Mouse (Mus musculus) large intestine, adult 2 months (tissue): ENCODE measurements at regions not wholly inside any gene's neighbourhood (a gene's known extent, or its start where the extent isn't known, plus 50 kb on each side); places are given as distances from the start of the nearest gene placed in this dataset.

ENCODE experiments used
- DNase-seq: peaks from one replicate; pipeline ENCODE4 v3.0.0-alpha.2; 2012; ENCODE audit warnings: low read depth, low spot score
- WGBS: fragments of 180-500 bp; shearing (Covaris S2); methylation state at CpG from one replicate; pipeline ENCODE4 v1.1.7; 2018; 5-methylcytosine and 5-hydroxymethylcytosine counted together

DNA sequence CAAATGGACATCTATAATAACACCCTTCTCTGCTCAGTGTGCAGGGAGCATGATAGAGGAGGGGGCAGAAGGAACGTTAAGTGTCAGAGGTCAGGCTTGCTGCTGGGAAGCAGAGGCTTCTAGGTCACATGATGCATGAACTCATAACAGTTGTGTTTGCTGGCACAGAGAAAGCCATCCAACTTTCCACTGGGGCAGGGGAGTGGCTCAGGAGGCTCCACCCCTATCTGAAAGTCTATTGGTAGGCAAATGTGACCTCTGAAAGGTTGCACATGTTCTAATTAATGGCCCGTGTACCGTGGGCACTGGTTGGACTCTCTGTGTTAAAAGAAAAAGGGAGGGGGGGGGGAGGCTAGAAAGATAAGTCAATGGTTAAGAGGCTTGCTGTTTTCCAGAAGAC, 224.6 kb downstream of the Slc16a7 start:
- DNase-seq = no peak
- WGBS = 38% methylated on average over 3 of the region's 3 CpGs

DNA sequence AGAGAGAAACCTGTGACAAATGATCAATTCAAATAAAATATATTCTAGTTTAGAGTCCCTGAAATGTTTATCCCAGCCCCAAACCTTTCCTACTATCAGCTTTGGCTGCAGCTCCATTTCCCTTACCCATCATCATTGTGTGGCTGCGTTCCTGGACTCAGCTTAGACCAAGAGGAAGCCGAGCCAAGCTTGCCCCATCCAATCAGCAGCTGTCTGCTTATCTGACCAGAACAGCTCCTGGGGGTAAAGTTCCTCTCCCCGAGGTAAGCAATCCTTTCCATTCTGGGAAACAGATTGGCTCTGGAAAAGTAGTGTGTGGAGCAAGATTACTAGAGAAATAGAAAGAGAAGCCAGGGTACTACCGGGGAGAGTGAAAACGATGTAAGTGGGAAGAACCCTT, 228.2 kb downstream of the Slc16a7 start:
- WGBS = 15% methylated on average over 5 of the region's 5 CpGs
- peak; percentile 44 for DNase-seq

DNA sequence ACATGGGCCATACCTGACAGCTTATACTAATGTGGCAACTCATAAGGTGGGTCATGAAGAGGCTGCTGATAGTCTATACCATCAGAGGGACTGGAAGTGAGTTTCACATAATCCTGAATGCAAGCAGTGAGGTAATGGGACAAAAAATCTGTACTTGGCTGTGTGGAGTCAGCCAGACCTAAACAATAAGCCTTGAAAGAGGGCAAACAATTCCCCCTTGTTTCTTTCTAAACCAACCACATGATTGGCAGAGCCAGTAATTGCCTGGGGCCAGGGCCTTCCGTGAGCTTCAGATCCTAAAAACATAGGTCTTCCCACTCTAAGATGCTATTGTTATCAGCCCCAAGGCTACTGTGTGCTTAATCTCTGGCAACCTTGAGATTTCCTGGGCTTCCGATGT, 240.5 kb downstream of the Slc16a7 start:
- 85% methylated on average over 2 of the region's 2 CpGs for WGBS
- no peak for DNase-seq

DNA sequence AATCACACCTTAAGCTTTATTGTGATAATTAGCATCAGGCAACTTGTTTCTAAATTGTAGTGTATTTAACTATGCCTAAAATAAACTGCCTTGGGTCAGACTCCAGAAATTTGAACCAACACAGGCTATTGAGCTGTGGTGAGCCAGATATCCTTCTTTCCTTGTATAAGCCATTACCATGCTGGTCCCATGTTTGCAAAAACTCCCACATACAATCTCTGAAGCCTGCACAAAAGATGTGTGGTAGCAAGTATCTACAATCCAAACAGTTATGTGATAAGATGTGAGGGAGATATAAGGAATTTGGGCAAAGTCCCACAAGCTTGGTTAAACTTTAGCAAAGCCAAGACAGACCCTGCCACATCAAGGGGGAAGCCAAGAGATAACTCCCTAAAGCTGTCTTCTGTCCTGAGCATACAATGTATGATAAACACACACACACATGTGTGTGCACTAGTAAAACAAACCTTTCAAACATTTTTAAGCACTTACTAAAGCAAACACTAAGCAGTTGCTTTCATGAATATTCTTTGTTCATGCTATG, 242.0 kb downstream of the Slc16a7 start:
- DNase-seq = no peak

DNA sequence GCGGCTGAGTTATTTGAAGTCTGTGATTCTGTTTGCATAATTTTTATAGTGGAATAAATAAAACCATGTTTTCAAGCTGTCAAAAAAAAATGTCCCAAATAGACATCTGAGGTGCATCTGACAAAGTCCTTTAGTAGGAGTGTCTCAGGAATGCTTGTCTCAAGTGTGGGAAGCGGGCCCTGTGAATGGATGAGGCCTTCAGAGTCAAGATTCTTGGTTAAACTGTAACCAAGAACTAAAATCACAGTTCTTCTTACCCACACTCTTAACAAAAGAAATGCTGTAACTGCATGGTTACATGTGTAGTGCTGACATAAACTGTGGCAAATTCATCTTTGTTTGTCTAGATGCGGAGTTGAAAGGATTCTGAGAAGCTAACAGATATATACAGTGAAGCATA, 242.9 kb downstream of the Slc16a7 start:
- 71% methylated on average over 3 of the region's 3 CpGs for WGBS
- no peak for DNase-seq

DNA sequence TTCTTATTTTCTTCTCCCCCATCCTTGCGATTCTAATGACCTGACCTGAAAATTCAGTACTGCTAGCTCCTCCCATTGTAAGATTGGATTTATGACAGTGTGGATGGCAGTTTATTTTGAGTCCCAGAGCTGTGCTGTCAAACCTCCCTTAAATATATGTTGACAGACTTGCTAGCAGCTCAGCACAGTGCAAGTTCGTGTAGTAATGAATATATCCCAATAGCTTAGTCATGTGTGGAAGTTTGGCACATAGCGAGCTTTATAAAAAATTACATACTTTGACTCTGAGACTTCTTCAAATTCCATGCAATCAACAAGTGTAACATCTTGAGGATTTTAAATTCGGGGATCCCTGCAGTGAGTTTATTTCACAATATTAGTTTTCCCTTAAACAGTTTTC, 243.5 kb downstream of the Slc16a7 start:
- 67% methylated on average over 4 of the region's 4 CpGs for WGBS
- no peak for DNase-seq

DNA sequence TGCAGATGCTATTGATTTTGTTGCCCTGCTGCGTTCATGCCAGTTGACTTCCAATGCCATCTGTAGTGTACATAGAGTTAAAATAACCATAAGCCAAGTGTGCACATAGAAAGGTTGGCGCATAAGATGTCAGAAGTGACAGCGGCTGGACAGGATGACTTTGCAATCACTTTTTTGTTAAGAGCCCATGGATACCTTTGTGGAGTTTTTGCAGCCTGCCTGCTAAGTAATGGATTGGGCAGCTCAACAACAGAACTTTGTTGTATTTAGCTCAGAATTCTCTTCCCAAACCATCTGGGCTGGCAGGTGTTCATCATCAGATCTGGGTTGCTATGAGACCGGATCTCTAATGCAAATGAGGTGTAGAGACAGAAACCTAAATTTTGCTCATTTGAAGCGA, 267.5 kb downstream of the Slc16a7 start:
- no peak for DNase-seq
- WGBS = 95% methylated on average over 5 of the region's 5 CpGs

DNA sequence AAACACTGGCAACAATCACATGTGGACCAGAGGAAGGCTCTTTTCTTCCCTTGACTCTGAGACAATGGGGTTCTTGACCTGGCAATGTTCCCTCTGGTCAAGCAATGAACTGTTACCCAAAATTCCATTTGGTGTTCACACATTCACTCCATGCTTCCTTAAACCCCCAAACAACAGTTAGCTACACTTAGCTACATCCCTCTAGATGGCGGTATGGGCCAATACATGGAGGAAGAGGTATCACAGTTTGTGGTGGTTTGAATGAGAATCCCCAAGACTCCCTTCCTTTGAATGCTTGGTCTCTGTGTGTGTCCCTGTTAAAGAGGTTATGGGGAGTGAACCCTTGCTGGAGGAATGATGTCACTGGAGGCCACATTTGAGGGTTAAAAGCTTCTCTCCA, 274.9 kb downstream of the Slc16a7 start:
- 15% methylated on average over 1 of the region's 1 CpGs for WGBS
- peak; percentile 6 for DNase-seq

DNA sequence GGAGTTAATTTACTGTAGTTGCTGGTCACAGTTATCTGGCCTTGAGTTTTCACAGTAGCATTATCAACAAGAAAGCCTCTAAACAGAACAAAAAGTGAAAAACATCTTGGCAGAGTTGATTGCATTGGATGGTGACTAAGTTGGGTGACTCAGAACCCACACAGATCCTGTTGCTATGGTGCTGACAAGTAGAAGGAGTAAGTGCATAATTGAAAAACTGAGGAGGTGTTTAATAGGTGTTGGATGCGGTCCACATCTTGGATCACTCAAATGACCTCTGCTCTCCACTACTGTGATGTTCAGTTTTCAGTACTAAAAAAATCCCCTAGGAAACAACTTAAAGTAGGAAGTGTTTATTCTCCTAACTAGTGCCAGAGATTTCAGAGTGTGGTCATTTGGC, 280.3 kb downstream of the Slc16a7 start:
- 59% methylated on average over 1 of the region's 1 CpGs for WGBS
- DNase-seq = no peak

DNA sequence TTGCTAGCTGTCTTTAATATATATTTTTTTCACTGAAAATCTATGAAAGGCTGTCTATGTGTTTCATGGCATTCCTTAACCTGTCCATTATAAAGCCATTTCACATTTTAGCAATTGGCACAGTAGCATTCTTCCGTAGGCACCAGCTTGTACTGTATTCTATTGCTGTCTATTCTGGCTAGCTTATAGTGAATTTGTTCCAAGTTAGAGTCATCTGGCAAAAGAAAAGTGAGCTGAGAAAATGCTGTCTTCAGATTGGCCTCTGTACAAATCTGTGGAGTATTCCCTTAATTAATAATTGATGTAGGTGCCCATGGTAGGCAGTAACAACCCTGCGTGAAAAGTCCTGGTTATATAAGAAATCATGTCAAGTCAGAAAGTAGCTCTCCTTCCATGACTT, 304.3 kb downstream of the Slc16a7 start:
- DNase-seq = no peak
- WGBS = 89% methylated on average over 2 of the region's 2 CpGs

DNA sequence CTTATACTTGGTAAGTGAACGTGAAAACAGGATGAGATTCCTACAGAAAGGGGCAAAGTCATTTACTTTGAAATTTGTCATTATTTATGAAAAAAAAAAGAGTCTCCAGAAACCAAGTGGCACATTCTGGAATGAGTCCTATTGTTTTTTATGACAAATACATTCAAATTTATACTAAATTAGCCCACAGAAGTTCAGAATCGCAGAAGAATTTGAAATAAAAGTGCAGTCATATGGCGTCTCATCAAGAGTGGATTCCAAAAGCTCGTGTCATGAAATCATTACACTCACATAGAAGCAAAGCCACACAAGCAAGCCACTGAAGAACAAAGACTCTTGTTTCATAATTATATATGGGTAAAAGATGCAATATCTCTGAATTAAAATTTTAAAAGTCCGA, 316.9 kb downstream of the Slc16a7 start:
- WGBS = 77% methylated on average over 5 of the region's 5 CpGs
- no peak for DNase-seq

DNA sequence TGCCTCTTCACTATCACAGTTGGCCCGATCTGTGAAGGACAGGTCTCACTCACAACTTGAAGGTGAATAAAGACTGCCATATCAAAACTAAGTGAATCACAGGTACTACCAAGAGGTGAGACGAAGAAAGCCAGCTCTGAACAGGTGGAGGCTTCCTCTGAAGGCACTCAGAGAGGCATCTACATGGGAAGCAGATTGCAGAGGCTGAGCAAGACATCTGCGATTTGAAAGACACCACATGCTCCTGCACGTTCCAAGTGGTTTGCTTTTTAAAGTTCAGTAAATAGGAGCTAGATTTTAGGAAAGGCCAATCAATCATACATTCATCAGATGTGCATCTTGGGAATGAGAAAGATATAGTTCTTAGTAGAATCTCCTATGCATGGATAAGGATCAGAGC, 319.0 kb downstream of the Slc16a7 start:
- DNase-seq = no peak
- 80% methylated on average over 4 of the region's 4 CpGs for WGBS

DNA sequence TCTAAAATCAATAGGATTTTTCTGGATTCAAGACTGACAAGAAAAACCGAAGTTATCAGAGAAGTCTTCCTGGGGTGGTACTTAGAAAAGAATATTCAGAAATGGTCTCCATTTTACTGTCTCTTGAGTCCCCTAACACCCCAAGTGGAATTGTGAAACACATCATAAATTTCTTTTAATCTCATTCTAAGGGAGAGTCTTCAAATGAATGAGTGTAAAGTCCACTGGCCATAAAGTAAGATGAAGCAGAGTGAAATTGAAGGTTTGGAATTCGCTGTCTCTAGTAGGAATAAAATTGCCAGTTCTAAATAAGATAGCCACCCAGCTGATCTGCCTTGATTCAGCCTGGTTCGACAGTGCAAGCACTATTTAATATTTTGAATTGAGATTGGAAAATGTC, 350.0 kb downstream of the Slc16a7 start:
- WGBS = 30% methylated on average over 3 of the region's 3 CpGs
- DNase-seq = no peak

DNA sequence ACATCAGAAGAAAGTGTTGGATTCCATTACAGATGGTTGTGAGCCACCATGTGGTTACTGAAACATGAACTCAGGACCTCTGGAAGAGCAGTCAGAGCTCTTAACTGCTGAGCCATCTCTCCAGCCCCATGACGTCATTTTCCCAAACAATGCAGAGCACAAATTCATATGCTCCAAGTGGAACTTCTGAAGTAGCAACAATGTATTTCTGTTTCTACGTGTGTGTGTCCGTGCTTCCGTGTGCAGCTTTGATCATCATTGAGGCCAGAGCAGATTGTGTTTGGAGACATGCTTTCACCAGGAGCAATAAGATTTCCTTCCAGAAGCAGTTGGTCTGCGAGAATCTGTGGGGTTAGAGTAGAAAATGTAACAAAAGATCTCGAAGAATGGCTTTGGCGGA, 353.6 kb downstream of the Slc16a7 start:
- 87% methylated on average over 7 of the region's 7 CpGs for WGBS
- DNase-seq = no peak

DNA sequence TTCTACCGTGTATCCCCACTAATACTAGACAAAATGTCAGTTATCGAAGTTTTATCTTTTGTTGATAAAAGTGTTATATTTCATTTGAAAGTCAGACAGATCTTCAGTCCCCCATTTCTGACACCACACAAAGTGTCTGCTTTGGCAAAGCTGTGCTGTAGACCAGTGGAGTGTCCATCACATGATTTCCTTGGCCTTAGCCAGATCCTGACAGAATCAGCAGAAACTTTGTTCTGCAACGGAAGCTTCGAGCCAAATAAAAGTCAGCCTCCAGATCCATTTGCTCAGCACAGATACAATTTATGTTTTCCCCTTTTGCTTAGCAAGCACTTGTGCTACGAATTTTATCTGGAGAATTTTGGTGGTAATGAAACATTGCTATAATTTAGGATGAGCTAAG, 360.9 kb downstream of the Slc16a7 start:
- DNase-seq = no peak
- WGBS = 72% methylated on average over 5 of the region's 5 CpGs

DNA sequence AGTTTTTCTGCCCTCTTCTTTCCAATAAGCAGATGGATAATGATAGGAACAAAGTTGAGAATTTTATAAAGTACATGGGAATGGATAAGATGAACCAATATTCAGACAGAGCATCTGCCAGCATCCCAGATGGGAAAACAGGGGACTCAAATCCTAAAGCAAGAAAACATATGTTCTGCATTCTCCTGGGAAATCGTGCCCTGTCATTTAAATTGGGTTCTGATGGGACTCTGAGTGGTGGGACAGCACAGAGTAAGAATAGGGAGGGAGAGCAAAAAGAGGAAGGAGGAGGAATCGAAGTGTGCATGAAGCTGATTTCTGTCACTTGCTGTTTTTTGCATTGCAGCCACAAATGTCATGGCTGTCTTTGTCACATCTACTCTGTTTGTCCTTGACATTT, 362.4 kb downstream of the Slc16a7 start:
- 68% methylated on average over 2 of the region's 2 CpGs for WGBS
- no peak for DNase-seq
